Mouse (Mus musculus) spleen, postnatal 10 days (tissue): ENCODE data around the gene Cdkn1a.
"Not testable (repeated sequence)": the region's sequence is repeated elsewhere in the genome, so short reads cannot be mapped to it uniquely, and the experiment has no call there.

Experiments used
- DNase-seq, 2 experiments: peaks; one replicate each; pipeline ENCODE4 v3.0.0; 2021 to 2022; ENCODE audit warnings: low spot score in 2 of 2

Cdkn1a gene

GRCm38 (mm10) chr17:29058487-29058886 lies 32.3 kb upstream of the Cdkn1a start:
- no peak for DNase-seq

- no peak for DNase-seq
These were observed 31.2 kb upstream of the Cdkn1a start for GRCm38 (mm10) chr17:29059581-29059980.

- DNase-seq = no peak
These were observed 29.8 kb upstream of the Cdkn1a start for GRCm38 (mm10) chr17:29060946-29061345.

GRCm38 (mm10) chr17:29062119-29063035 lies 28.4 kb upstream of the Cdkn1a start:
- DNase-seq = peak in 1 of 2 experiments; percentile 69

GRCm38 (mm10) chr17:29063121-29063987 lies 27.4 kb upstream of the Cdkn1a start:
- no peak for DNase-seq

- no peak for DNase-seq
These were observed 26.8 kb upstream of the Cdkn1a start for GRCm38 (mm10) chr17:29063988-29064285.

GRCm38 (mm10) chr17:29065245-29065940 lies 25.4 kb upstream of the Cdkn1a start:
- no peak for DNase-seq

- DNase-seq = no peak
These were observed 24.8 kb upstream of the Cdkn1a start for GRCm38 (mm10) chr17:29065971-29066370.

GRCm38 (mm10) chr17:29067416-29067815 lies 23.4 kb upstream of the Cdkn1a start:
- DNase-seq = not testable (repeated sequence)

- DNase-seq = no peak
These were observed 22.9 kb upstream of the Cdkn1a start for GRCm38 (mm10) chr17:29067847-29068246.

- DNase-seq = no peak
These were observed 21.7 kb upstream of the Cdkn1a start for GRCm38 (mm10) chr17:29069063-29069462.

- DNase-seq = no peak
These were observed 19.0 kb upstream of the Cdkn1a start for GRCm38 (mm10) chr17:29071820-29072219.

GRCm38 (mm10) chr17:29072701-29073307 lies 18.0 kb upstream of the Cdkn1a start:
- DNase-seq = no peak

GRCm38 (mm10) chr17:29073313-29073712 lies 17.5 kb upstream of the Cdkn1a start:
- DNase-seq = no peak

- no peak for DNase-seq
These were observed 16.7 kb upstream of the Cdkn1a start for GRCm38 (mm10) chr17:29074085-29074484.

GRCm38 (mm10) chr17:29076235-29076634 lies 14.5 kb upstream of the Cdkn1a start:
- no peak for DNase-seq

GRCm38 (mm10) chr17:29077786-29078509 lies 12.8 kb upstream of the Cdkn1a start:
- DNase-seq = no peak

- DNase-seq = no peak
These were observed 12.0 kb upstream of the Cdkn1a start for GRCm38 (mm10) chr17:29078519-29079383.

- no peak for DNase-seq
These were observed 9.8 kb upstream of the Cdkn1a start for GRCm38 (mm10) chr17:29080758-29081617.
